Mouse (Mus musculus) heart, postnatal 0 days (tissue): ENCODE data around the gene Zfp334.

ENCODE experiments used
- CTCF ChIP-seq: IDR thresholded peaks from 2 replicates; pipeline ENCODE4 v1.5.1; 2016; ENCODE audit warnings: antibody characterized with exemption, control low read depth, low read depth
- EP300 ChIP-seq: IDR thresholded peaks from 2 replicates; pipeline ENCODE4 v1.6.1; 2016; ENCODE audit warnings: antibody characterized with exemption, low read depth

GRCm38 (mm10) chr2:165387844-165388495, at the start of gene Zfp334:
- no peak for TF ChIP-seq CTCF
- TF ChIP-seq EP300, result no peak
